Mouse (Mus musculus): Measurements from ENCODE around the gene Usp22.
"Not testable (repeated sequence)": the region's sequence is repeated elsewhere in the genome, so short reads cannot be mapped to it uniquely, and the experiment has no call there.

The Usp22 gene

DNA sequence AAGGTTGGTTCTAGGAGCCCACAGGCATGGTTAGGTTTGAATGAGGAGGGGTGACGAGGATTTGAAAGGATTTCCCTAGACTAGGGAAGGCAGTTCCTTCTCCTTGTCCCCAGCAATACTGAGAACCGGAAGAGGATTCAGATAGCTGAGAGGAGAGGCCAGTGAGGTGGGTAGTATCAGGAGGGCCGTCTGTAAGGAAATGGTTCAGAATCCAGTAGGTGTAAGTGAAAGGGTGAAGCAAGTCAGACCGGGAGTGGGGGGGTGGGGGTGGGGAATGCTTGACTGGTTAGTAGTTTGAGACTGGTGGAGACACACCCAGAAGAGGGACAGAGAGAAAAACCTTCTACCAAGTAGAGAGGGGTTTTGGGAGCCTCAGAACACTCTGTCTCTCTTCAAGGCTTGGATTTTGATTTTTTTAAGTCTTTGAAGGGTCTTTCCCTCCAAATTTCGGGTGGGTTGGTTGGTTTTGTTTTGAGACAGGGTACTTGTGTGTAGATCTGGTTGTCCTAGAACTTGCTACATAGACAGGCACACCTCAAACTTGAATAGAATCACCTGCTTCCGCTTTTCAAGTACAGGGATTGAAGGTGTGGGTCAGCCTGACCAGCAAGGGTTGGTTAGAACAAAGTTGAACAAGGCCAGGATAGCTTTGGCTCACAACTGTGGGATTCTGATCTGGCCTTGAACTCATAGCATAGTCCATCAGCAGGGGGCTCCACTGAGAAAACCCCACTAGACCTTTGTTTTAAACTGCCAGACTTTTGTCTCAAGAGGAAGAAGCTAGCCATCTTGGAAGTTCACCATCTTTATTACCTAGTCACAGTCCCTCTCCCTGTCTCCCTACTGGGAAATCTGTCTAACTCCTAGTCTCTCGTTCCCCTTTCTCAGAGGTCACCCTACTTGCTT is 31.0 kb downstream of the Usp22 start:
- no peak for DNase-seq (ENCODE audit: low spot score in 2 of 2)

DNA sequence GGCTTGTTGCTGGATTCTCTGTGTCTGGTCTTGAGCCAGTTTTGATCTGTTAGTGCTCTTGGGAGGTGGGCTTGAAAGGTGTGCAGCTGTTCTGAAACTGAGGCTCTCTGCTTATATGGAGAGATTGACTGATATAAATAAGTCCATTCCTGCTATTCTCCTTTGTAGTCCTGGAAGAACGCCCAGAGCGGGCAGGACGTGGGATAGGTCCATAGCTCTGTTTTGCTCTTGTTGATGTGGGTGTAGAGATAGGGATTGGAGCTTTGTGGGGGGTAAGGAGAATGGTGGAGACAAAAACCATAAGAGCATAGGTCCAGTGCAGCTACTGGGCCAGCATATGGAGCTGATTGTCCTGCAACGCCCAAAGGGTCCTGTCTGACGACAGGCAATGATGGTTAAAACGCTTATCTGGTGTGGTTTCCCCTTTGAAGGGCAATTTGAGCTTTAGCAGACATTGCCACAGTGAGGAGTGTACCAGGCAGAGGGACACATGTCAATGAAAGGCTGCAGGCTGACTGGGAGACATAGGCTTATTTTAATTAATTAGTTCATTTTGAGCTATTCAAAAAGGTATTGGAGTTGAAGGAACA is 31.8 kb downstream of the Usp22 start:
- no peak for DNase-seq (ENCODE audit: low spot score in 2 of 2)

DNA sequence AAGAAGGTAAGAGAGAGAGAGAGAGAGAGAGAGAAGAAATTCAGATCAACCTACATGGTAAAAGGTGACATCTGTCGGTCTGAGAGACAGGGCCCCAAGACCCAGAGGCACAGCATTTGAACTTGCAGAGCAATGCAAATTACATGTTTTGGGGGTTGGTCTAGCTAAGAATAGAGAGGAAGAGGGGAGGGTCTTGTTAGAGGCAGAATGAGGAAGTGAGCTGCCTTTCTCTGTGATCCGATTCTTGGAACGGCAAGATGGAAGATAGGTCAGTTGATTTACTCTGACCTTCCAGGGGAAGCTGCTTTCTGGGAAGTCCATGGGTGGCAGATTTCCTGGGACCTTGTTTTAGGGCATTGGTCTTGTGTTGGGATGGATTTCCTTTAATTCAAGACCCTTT is 32.6 kb downstream of the Usp22 start:
- no peak for DNase-seq (ENCODE audit: low spot score in 2 of 2)

DNA sequence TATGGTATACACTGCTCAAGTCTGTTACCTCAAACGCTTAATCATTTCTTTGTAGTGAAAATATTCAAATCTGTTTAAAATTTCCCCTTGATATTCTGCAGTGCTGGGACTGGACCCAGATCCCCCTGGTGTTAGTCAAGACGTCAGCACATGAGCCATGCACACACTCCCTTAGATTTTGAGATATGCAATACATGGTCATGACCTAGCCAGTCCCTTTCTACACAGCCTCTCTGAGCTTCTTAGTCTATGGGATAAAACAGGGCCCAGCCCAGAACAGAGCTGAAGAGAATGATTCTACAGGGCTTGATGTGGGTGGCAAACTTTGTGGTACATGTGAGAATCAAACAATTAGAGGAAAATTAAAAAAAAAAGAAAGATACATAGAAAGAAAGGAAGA is 33.2 kb downstream of the Usp22 start:
- no peak for DNase-seq (ENCODE audit: low spot score in 2 of 2)

DNA sequence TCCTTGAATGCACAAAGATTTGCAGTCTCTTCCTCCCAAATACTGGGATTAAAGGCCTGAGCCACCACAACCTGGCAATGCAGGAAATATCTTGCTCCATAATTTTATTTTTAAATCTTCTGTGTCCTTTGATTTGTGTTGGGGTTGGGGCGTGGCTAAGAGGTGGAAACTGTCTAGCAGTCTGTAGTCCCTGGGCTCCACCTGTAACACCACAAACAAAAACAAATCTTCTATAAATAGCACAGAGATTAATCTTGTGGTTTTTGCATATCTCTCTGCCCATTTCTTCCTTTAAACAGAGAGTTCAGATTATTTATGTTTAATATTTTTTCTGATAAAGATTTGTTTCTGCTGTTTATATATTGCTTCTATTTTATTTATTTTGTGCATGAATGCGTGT is 41.9 kb downstream of the Usp22 start:
- DNase-seq (ENCODE audit: low spot score in 2 of 2) = no peak

DNA sequence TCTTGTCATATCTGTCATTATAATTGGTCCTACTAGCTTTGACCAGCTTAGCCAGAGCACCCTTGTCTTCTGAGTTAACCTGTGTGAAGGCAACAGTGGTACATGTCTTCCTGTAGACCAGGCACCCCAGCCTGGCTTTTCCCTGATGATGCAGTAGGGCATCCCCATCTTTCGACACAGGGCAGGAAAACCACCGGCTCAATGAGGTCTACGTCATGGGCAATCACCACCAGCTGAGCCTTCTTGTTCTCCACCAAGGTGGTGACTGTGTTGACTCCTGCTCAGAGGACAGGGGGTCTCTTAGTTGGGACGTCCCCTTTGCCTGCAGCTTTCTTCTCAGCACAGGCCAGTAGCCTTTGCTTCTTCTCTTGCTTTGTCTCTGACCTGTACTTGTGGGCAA is 44.2 kb downstream of the Usp22 start:
- DNase-seq (ENCODE audit: low spot score in 2 of 2) = not testable (repeated sequence)

DNA sequence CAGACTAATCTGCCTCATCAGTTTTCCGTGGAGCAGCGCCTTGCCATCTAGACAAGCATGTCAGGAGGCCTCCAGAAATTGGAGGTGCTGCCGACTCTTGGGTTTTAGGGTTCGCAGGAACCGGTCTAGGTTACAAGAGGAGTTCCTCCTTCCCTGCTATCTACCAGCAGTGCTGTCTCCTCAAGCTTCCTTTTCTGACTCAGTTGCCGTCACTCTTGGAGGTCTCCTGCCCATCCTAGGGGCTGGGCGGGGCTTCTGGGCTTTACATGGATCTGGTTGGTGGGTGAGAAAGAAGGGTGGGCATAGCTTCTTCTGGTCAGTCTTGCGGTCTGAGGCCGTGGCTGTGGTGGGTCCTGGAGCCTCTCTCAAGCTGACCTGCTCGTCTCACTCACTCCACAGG is 45.5 kb downstream of the Usp22 start:
- DNase-seq (ENCODE audit: low spot score in 2 of 2) = no peak

DNA sequence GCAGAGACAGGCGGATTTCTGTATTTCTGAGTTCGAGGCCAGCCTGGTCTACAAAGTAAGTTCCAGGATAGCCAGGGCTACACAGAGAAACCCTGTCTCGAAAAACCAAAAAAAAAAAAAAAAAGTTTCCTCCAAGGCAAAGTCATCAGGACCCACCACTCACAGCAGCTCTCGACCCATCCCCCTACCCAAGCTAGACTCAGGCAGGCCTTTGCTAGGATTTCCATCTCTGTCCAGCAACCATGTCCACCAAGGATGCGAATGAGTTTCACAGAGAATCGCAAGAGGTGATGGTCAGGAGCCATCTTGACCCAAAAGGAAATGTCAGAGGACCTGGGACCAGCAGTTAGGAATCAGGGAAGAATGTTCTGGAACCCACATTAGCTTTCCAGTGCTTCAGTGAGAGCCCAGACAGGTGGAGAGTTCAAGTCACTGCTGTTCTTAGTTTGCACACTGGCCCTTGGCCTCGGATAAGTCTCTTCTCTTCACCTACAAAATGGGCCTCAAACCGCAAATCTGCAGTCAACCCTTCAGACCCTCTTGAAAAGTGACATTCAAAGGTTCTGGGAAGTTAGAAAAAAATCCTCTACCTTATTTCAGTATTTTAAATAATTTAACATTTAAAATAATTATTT is 47.3 kb downstream of the Usp22 start:
- no peak for DNase-seq (ENCODE audit: low spot score in 2 of 2)

DNA sequence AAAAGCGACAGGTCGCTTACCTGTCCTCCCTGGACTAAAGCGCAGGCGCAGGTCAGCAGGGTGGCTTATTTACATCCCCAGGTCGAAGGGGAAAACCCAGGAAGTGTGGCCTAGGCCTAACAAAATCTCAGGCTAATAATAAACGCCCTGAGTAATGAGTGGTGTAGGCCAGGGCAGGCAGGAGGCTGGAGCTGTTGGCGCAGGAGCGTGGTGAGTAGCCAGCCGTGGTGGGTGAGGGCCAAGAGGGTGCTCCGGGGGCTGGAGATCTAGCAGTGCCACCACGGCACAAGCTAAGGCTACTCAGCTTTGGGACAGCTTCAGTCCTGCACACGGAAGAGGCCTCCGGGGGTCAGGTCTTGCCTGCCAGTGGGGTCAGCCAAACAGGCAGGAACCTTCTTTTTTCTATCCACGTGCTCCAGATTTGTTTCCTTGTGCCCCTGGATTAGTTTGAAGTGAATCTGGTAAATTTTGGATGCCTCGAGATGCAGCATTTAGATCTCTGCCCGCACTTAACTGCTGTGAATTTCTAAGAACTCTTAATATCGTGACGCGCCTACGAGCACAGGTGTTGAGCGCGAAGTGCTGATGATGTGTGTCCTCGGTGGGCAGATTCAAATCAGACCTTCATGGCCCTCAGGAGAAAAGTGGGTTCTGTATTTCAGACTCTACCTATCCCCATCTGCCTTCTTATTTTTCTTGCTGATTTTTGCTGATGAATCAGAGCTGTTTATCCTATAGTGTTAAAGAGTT is 48.1 kb downstream of the Usp22 start, which contains the start of gene Tnfrsf13b:
Tnfrsf13b (plus strand) TSS at position 150 of the 750 bp plus-strand sequence.
- DNase-seq (ENCODE audit: low spot score in 2 of 2) = no peak

DNA sequence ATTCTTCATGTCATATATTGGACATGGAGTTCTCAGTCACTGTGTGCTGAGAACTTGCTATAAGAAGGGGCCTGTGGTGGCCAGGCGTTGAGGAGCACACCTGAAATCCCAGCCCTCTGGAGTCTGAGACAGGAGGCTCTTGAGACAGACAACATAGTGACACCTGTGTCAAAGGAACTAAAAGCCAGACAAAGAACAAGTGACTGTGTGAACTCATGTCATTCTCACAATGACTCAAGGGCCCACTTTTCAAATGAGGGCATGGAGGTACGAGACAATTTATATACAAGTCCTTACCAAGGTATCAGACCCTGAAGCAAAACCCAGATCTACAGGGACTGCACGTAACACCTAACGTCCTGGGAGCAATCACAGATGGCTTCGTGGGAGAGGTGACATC is 48.9 kb downstream of the Usp22 start:
- no peak for DNase-seq (ENCODE audit: low spot score in 2 of 2)

DNA sequence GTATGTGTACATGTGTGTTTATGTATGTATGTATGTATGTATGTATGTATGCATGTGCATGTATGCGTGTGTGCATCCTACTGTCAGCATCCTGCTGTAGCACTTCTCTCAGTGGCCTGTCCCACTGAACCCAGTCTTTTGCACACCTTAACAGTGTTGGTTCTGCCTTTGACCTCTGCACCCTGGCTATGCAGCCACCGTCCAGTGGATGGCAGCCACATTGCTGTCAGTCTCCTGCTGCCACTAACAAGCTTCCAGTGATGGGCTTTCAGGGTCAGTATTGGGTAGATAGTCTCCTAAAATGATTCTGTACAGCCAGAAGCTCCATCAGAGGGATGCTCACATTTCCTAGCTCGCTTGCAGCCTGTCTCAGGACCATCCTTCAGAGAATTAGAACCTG is 51.0 kb downstream of the Usp22 start:
- no peak for DNase-seq (ENCODE audit: low spot score in 2 of 2)

DNA sequence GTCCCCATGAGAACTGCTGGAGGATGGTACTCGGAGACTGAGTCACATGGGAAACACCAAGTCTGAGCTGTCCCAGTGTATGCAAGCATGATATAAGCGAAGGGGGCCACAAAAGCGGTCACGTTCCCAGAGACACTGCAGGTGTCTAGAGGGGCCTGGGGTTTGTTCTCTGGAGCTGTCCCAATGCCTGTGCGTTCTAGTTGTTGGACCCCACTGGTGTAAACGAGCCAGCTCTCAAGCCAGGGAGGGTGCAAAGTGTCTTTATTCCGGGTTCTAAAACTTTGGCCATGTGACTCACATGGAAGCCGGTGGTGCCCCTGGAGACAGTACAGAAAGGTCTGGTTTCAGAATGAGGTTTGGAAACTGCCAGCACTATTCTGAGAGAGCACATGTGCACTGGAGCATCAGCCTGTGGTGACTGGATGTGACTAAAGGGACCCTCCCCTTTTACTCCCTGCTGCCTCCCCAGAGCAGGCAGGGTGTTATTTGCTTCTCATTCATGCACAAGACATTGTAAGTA is 52.0 kb downstream of the Usp22 start:
- no peak for DNase-seq (ENCODE audit: low spot score in 2 of 2)

DNA sequence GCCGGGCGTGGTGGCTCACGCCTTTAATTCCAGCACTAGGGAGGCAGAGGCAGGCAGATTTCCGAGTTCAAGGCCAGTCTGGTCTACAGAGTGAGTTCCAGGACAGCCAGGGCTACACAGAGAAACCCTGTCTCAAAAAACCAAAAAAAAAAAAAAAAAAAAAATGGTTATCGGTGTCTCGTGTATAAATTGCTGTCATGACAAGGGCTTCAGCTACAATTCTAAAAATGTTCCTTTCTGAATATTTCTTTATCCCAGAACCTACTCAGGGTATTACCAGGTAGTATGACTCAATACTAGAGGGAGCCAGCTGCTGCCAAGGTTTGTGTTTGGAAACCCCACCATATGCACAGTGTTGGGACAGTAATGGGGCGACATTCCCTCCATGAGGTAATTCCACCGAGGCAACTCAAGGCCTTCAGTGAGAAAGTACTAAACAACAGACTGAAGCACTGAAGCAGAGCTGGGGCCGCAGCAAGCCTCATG is 52.5 kb downstream of the Usp22 start:
- DNase-seq (ENCODE audit: low spot score in 2 of 2) = no peak

DNA sequence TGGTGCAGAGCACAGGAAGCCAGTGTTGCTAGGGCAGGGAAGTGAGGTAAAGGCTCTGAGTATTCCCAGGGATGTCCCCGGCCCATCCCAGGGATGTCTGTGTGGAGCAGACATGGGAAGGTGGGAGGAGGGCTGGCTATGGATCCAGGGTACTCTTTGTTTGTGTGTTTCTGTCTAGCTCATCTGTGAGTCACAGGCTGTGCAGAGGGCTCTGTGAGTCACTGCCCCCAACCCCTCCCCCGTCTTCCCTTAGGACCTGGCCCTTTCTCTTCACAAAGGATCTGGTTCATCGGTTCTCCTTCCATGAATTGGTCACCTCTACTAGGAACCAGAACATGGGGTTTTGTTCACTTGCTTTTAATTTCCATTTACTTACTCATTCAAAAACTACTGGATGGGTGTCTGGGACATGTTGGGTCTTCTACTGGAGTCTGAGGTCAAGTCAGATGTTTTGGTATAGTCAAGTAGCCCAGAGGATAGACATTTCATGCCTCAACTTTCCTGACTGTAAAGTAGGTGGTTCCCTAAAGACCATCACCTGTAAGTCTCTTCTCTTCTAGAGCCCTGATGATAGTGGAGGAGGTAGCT is 54.8 kb downstream of the Usp22 start:
- DNase-seq (ENCODE audit: low spot score in 2 of 2) = no peak

DNA sequence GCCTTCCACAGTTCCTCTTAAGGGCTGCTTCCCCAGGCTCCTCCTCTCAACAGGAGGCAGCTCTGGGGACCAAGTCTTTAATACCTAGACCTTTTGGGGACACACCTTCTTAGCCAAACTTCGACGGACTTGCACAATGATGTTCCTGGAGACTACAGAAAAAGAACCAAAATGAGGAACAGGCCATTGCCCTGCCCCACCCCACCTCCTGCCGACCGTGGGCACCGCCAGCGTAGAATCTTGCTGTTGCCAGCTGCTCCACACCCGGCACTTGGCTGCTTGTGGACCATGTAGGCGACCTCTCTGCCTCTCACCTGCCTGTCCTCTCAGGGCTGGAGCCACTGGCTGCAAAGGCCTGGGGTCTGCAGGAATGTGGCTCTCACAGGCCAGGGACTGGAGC is 58.6 kb downstream of the Usp22 start:
- DNase-seq (ENCODE audit: low spot score in 2 of 2) = no peak

DNA sequence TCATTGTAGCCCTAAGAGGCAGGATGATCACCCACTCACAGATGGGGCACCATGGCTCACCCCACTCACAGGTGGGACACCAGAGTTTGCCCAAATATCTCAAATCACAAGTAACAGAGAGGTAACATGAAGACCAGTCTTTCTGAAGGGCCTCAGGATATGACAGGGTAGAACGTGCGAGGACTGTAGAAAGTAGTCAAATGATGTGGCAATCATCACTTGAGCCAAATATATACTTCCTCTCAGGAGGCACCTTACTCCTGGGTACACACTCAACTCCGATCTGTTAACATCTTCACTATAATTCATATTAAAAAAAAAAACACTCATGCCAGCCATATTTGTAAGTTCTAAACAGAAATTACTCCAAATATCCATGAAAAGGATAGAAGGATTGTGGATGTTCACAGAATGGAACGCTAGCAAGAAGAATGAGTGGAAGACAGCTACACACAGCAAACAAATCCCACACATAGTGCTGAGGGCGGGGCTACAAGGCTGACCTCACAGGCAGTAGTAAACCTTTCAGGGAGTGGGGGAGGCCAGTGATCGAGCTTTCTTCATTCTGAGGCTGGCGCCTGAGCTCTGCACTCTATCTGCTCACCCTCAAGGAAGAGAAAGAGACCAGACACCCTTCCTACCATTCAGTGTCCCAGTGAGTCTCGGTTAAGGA is 62.4 kb downstream of the Usp22 start:
- DNase-seq (ENCODE audit: low spot score in 2 of 2) = no peak

DNA sequence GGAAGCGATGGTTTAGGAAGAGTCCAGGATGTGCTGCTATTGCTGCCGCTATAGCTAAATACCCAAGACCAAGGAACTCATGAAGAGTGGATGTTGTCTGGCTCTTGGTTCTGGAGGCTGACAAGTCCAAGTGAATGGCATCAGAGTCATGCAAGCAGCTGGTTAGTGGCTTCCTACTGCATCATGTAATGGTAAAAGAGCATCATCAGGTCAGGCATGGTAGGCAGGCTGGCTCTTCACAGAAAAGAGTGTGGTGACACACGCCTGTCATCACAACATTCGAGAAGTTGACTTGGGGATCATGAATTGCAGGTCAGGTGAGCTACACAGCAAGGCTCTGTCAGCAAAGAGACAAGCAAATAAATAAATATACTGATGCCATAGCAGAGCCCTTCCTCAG is 63.4 kb downstream of the Usp22 start:
- no peak for DNase-seq (ENCODE audit: low spot score in 2 of 2)

DNA sequence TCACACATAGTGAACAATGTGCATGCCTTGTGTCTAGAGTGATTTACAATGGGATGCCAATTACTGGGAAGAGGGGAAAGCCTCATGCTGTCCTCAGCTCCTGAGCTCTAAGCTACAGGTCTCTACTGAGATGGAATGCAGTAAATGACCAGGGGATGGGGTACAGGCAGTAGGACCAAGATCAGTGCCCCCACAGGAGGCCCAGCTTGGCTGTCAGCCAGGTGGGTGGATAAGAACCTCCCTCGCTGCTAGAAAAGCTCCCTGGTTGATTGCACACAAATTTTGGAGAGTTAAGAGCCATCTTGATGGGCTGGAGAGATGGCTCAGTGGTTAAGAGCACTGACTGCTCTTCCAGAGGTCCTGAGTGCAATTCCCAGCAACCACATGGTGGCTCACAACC is 63.9 kb downstream of the Usp22 start:
- no peak for DNase-seq (ENCODE audit: low spot score in 2 of 2)

DNA sequence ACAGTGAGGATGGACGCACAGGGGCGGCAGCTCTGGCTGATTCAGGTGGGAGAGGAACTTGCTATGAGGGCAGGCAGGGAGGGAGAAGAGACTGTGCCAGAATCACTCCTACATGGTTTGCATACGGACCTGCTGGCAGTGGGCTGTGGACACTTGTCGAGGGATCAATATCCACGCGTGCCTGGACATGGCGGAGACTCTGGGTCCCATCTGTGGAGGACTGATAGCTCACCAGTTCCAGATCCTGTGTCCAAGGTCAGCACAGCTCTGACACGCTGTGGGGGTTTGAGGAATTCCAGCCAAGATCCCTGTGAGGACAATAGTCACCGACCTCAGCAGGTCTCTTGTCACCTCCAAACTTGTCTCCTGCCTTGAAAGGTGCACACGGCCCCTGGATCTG is 64.7 kb downstream of the Usp22 start:
- no peak for DNase-seq (ENCODE audit: low spot score in 2 of 2)

DNA sequence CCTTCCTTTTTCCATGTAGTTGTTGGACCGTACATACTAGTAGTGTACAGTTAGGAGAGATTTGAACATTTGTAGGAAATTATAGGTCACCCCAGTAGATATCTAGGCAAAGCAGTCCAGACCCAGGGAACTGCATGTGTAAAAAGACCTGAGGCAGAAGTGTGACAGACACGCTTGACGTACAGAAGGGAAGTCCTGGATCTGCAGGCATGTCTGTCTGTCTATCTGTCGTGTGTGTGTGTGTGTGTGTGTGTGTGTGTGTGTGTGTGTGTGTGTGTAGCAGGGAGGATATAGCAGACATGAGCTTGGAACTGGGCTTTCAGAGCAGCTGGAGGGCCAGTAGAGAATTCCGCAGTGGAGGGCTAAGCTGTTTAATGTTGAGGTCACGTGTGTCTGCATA is 65.1 kb downstream of the Usp22 start:
- DNase-seq (ENCODE audit: low spot score in 2 of 2) = no peak

DNA sequence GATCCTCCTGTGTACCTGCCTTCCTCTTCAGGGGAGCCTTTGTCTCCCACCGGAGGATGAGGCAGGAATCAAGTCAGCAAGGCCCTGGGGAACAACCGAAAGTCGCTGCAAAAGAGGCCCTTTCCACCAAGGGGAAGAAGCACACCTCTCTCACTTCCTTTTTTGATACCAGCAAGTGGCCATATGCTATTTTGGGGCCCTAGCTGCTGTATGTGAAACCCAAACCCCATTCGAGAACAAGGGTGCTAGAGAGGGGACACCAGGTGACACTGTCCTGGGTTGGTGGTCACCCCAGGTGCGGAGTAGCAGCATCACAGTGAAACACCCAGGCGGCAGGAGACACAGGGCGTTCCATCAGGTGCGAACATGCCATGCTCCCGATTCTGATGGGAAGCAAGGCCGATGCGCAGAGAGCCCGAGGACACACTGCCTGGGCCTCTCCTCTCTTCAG is 65.9 kb downstream of the Usp22 start:
- no peak for DNase-seq (ENCODE audit: low spot score in 2 of 2)

All from left cerebral cortex, adult 9 months (tissue).